Mouse (Mus musculus) embryonic fibroblast, embryonic 13.5 days (primary cell): ENCODE data around the gene Hist1h2bg.

Source experiments
- CTCF ChIP-seq: IDR thresholded peaks from 2 replicates; pipeline ENCODE4 v1.5.1; 2011; ENCODE audit warnings: mild to moderate bottlenecking, control low read depth, low read length, moderate library complexity, borderline replicate concordance; ENCODE audit not compliant: insufficient read depth
- POLR2A ChIP-seq: IDR thresholded peaks from 2 replicates; pipeline ENCODE4 v1.6.1; 2011; ENCODE audit warnings: low read depth, mild to moderate bottlenecking, control low read depth, low read length, moderate library complexity

DNA sequence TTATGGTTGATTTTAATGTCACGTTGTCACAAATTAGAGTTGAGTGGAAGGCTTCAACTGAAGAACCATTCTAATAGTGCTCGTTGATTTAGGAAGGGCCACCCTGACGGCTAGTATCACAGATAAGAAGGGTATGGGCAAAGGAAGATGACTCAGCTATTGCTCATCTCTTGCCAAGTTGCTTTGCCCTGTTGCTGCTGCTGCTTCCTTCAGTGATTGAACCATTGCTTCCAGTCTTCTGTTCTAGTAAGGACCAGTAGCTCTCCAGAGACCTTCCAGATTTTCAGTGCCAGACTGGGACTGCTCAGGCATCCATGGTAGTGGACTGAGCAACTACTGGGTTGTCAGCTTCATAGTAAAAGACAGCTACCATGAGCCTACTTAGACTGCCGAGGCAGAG lies 38.0 kb downstream of the Hist1h2bg start:
- TF ChIP-seq POLR2A = no peak
- TF ChIP-seq CTCF = no peak
